Mouse (Mus musculus): ENCODE measurements around the gene Stxbp5l. TPM values are rescaled to one million over a fixed set of nuclear protein-coding genes. Genes with fewer than 3 reads are reported as not detected.

Stxbp5l gene
- polyA plus RNA-seq (2015; fragmentation: Nextera tagmentation; extraction: Ambion mirVana): 4.5 and 4.7 TPM in 2 replicates

GRCm38 (mm10) chr16:37384821-37385344 is at the start of gene Stxbp5l:
Gene Stxbp5l, minus strand, starts transcription at chr16:37384962.
- peak; percentile 94 for ATAC-seq
- Histone ChIP-seq H3K27ac (no peak within 1 kb of the TSS), H3K9ac (peak within 1 kb of the TSS; percentile 78), H3K4me2 (peak within 1 kb of the TSS; percentile 93), H3K27me3 (peaks cover 6% of the 10 kb centered on the region; the same call in 1 of the 2 replicates), H3K4me3 (peak within 1 kb of the TSS; percentile 70), H3K4me1 (no peaks in the 10 kb centered on the region; the same call in 1 of the 2 replicates), H3K9me3 (replicated peaks) (no peaks in the 10 kb centered on the region), H3K36me3 (ENCODE audit: poor library complexity, severe bottlenecking) (no peaks in the 10 kb centered on the region)
- WGBS: 0% methylated on average over 24 of the region's 33 CpGs

DNA sequence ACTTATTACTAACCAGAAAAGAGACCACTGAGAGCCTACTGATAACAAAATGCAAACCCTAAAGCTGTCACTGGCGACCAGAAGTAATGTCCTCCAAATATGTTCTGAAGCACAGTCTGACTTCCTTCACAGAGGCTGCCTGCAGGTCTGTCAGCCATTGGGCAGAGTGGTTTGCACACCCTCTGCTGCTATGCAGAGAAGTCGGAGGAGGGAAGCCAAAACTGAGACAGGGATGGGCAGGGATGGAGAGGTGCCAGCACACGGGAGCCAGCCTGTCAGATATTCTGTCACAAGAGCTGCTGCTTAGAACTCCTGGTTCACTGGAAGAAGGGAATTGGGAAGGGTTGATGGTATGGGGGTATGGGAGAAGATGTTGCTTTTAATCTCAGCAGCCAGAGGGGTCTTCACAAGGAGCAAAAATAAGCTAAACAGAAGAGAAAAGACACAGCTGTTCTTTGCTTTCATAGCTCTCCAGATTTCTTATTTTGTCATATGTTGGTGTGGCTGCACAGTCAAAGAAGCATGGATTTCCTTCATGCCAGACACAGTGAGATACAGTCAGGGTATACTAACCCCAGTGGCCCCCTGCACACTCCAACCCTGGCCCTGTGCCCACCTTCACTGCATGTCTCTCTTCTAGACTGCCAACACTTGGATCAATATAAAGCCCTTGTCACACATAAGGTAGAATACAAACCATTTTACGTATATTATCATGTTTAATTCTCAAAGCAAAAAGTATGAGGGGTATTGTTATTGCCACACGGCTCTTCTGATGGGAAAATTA is 48.8 kb upstream of the Stxbp5l start:
- no peaks in the 10 kb centered on the region for H3K27me3 ChIP-seq
- no peak overlapping the region for H3K4me2 ChIP-seq
- no peaks in the 10 kb centered on the region for H3K36me3 ChIP-seq (ENCODE audit: poor library complexity, severe bottlenecking)
- H3K4me3 ChIP-seq: no peak overlapping the region
- no peaks in the 10 kb centered on the region for H3K4me1 ChIP-seq
- no peak for ATAC-seq
- H3K9me3 ChIP-seq (replicated peaks): no peaks in the 10 kb centered on the region
- 63% methylated on average over 5 of the region's 5 CpGs for whole genome bisulfite sequencing
- H3K9ac ChIP-seq: no peak overlapping the region
- H3K27ac ChIP-seq: no peak overlapping the region

GRCm38 (mm10) chr16:37425434-37425833 is 40.7 kb upstream of the Stxbp5l start:
- ATAC-seq: no peak
- H3K9me3 ChIP-seq (replicated peaks): no peaks in the 10 kb centered on the region
- H3K4me1 ChIP-seq: no peaks in the 10 kb centered on the region
- no peak overlapping the region for H3K4me3 ChIP-seq
- H3K27me3 ChIP-seq: no peaks in the 10 kb centered on the region
- H3K36me3 ChIP-seq (ENCODE audit: poor library complexity, severe bottlenecking): no peaks in the 10 kb centered on the region
- H3K9ac ChIP-seq: no peak overlapping the region
- 100% methylated on average over 1 of the region's 1 CpGs for WGBS
- H3K4me2 ChIP-seq: no peak overlapping the region
- H3K27ac ChIP-seq: no peak overlapping the region

DNA sequence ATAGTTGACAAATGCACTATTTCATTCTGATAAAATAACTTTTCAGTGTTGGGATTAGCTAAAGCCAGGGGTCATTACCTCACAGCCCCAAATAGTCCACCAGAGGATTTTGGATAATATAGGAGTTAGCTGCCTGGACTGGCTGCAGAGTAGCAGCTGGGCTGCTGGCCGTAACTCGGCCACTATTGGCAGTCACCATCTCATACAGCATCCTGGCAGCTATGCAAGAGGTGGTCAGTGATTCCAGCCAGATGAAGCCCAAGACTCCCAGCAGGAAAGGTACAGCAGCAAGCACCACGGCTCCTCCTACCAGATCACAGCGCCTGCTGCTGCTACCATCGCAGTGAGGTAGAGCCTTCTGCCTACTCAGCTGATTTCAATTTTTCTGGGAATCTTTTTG is 38.1 kb upstream of the Stxbp5l start:
- no peaks in the 10 kb centered on the region for H3K36me3 ChIP-seq (ENCODE audit: poor library complexity, severe bottlenecking)
- WGBS: 88% methylated on average over 5 of the region's 5 CpGs
- no peaks in the 10 kb centered on the region for H3K9me3 ChIP-seq (replicated peaks)
- no peaks in the 10 kb centered on the region for H3K27me3 ChIP-seq
- no peak overlapping the region for H3K4me3 ChIP-seq
- no peak overlapping the region for H3K4me2 ChIP-seq
- H3K9ac ChIP-seq: no peak overlapping the region
- no peak for ATAC-seq
- H3K27ac ChIP-seq: no peak overlapping the region
- H3K4me1 ChIP-seq: no peaks in the 10 kb centered on the region

DNA sequence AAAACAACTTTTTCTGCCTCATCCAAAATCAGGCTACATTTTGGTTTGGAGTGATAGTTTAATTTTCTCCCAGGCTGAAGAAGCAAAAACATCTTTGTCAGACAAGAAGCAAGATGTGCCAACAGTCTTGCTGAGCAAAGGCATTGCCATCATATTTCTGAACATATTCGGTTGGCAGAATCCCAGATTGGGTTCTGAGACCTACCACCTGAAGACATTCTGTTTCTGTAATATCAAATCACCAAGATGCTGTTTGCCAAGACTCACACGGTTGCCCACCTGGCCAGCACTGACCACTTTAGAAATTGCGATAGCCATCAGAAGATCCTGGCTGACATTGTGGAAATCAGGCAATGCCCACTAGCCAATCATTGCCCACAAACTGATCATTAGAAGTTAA is 37.1 kb upstream of the Stxbp5l start:
- no peaks in the 10 kb centered on the region for H3K9me3 ChIP-seq (replicated peaks)
- no peak overlapping the region for H3K4me3 ChIP-seq
- H3K27me3 ChIP-seq: no peaks in the 10 kb centered on the region
- WGBS: 90% methylated on average over 3 of the region's 3 CpGs
- H3K4me1 ChIP-seq: no peaks in the 10 kb centered on the region
- ATAC-seq: no peak
- H3K36me3 ChIP-seq (ENCODE audit: poor library complexity, severe bottlenecking): no peaks in the 10 kb centered on the region
- no peak overlapping the region for H3K4me2 ChIP-seq
- no peak overlapping the region for H3K27ac ChIP-seq
- H3K9ac ChIP-seq: no peak overlapping the region

- no peaks in the 10 kb centered on the region for H3K9me3 ChIP-seq (replicated peaks)
- WGBS: 90% methylated on average over 2 of the region's 2 CpGs
- H3K4me1 ChIP-seq: no peaks in the 10 kb centered on the region
- H3K36me3 ChIP-seq (ENCODE audit: poor library complexity, severe bottlenecking): no peaks in the 10 kb centered on the region
- no peaks in the 10 kb centered on the region for H3K27me3 ChIP-seq
- H3K9ac ChIP-seq: no peak overlapping the region
- no peak overlapping the region for H3K27ac ChIP-seq
- no peak overlapping the region for H3K4me2 ChIP-seq
- ATAC-seq: no peak
- H3K4me3 ChIP-seq: no peak overlapping the region
These were observed 35.8 kb upstream of the Stxbp5l start for GRCm38 (mm10) chr16:37420512-37420911.

DNA sequence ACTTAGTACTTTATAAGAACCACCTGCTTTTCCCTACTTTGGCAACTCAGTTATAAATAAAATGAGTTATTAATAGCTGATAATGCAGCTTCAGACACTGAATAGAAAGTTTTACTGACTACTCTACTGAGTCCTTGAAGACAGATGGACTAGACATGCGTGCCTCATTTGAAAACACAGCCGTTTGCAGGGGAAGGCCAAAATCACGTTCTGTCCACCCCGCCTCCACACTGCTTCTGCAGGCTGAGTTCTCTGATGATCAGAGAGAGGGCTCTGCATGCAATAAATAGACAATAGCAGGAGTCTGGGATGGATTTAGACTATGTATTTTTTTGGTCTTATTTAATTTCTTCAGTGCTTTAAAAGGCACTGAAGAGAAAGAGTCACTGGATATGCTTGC is 20.8 kb upstream of the Stxbp5l start:
- Histone ChIP-seq H3K4me1 (no peaks in the 10 kb centered on the region), H3K4me2 (no peak overlapping the region), H3K36me3 (ENCODE audit: poor library complexity, severe bottlenecking) (no peaks in the 10 kb centered on the region), H3K27ac (no peak overlapping the region), H3K9ac (no peak overlapping the region), H3K27me3 (no peaks in the 10 kb centered on the region), H3K9me3 (replicated peaks) (no peaks in the 10 kb centered on the region), H3K4me3 (no peak overlapping the region)
- no peak for ATAC-seq
- 76% methylated on average over 4 of the region's 4 CpGs for WGBS

DNA sequence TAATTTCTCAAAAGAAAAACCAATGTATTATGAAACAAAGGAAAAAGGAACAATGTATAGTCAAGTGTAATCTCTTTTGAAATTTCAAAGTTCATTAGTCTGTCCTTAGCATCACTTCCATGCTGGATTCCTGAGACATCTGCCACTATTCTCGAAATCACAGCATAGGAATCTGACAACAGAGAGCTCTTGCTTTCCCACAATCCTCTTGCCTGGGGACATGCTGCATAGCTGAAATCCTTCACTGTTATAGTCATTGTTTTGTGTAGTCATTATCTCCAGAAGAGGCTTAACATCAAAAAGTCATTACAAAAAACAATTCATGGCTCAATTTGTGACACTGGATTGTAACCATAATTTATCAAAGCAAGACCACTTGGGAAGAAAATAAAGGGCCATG is 20.2 kb upstream of the Stxbp5l start:
- no peak overlapping the region for H3K4me3 ChIP-seq
- WGBS: 54% methylated on average over 1 of the region's 1 CpGs
- H3K4me2 ChIP-seq: no peak overlapping the region
- H3K4me1 ChIP-seq: no peaks in the 10 kb centered on the region
- no peak overlapping the region for H3K9ac ChIP-seq
- H3K9me3 ChIP-seq (replicated peaks): no peaks in the 10 kb centered on the region
- H3K27me3 ChIP-seq: no peaks in the 10 kb centered on the region
- no peaks in the 10 kb centered on the region for H3K36me3 ChIP-seq (ENCODE audit: poor library complexity, severe bottlenecking)
- ATAC-seq: no peak
- H3K27ac ChIP-seq: no peak overlapping the region

DNA sequence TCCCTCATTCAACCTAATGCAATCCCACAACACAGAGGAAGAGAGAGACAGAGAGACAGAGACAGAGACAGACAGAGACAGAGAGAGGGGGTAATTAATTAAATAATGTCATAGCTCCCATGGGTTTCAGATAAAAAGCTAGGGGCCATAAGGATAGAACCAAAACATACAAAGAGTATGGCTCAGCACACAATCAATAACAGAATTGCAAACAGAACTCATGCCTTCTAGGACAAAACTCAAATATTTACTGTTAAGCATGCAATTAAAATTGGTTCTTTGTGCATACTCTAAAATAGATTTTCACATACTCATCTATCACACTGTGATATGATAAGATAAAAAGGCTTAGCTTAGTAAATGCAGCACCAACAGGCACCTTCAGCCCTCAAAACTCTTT is 5.2 kb upstream of the Stxbp5l start:
- Histone ChIP-seq H3K4me1 (no peaks in the 10 kb centered on the region), H3K9me3 (replicated peaks) (no peaks in the 10 kb centered on the region), H3K36me3 (ENCODE audit: poor library complexity, severe bottlenecking) (no peaks in the 10 kb centered on the region), H3K4me2 (no peak overlapping the region), H3K9ac (no peak overlapping the region), H3K4me3 (no peak overlapping the region), H3K27me3 (no peaks in the 10 kb centered on the region), H3K27ac (no peak overlapping the region)
- ATAC-seq: no peak

DNA sequence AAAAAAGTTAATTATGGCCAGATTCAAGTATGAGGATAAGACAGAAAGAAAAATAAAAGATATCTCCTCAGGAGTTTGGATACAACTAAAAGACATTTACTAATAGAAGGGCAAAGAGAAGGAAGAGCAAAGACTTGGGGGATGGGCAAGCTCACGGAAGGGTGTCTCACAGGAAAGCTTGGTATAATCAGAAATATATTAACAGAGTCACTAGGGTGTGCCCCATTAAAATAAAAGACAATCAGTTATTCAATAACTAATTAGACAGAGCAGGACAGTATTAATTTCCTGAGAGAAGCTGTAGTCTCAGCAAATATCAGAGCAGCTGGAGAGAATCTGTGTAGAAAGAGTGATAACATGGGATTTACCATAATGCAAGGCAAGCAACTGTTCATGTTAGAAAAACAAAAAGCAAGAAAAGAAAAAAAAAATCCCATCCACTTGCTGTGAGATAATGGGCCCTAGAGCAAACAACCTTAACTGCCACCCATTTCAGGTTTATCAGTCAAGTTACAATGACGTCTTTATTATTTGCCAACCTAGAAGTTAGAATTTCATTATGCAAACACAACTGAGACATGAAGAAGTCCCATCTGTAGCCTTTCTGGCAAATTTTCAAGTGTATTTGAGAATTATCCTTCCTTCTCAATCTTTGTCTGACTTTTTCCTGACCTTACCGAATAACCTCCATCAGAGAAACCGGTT is 4.6 kb upstream of the Stxbp5l start:
- WGBS: 84% methylated on average over 4 of the region's 4 CpGs
- Histone ChIP-seq H3K27ac (no peak overlapping the region), H3K9me3 (replicated peaks) (no peaks in the 10 kb centered on the region), H3K4me3 (no peak overlapping the region), H3K4me1 (no peaks in the 10 kb centered on the region), H3K9ac (no peak overlapping the region), H3K36me3 (ENCODE audit: poor library complexity, severe bottlenecking) (no peaks in the 10 kb centered on the region), H3K4me2 (no peak overlapping the region), H3K27me3 (no peaks in the 10 kb centered on the region)
- ATAC-seq: no peak

GRCm38 (mm10) chr16:37384369-37384768 is 393 bp downstream of the Stxbp5l start:
- no peak overlapping the region for H3K27ac ChIP-seq
- WGBS: 0% methylated on average over 24 of the region's 30 CpGs
- H3K36me3 ChIP-seq (ENCODE audit: poor library complexity, severe bottlenecking): no peaks in the 10 kb centered on the region

GRCm38 (mm10) chr16:37383426-37383825 is 1.3 kb downstream of the Stxbp5l start:
- Histone ChIP-seq H3K4me3 (peak overlapping the region; percentile 70), H3K36me3 (ENCODE audit: poor library complexity, severe bottlenecking) (no peaks in the 10 kb centered on the region), H3K4me1 (no peaks in the 10 kb centered on the region; the same call in 1 of the 2 replicates), H3K27ac (no peak overlapping the region), H3K9me3 (replicated peaks) (no peaks in the 10 kb centered on the region), H3K9ac (no peak overlapping the region), H3K4me2 (peak overlapping the region; percentile 93), H3K27me3 (peaks cover 6% of the 10 kb centered on the region; the same call in 1 of the 2 replicates)
- no peak for ATAC-seq
- 55% methylated on average over 4 of the region's 4 CpGs for whole genome bisulfite sequencing

More at GRCm38 (mm10) chr16:37384369-37384768, 393 bp downstream of the Stxbp5l start:
- H3K4me1 ChIP-seq: no peaks in the 10 kb centered on the region; the same call in 1 of the 2 replicates
- H3K9ac ChIP-seq: peak overlapping the region; percentile 78
- no peaks in the 10 kb centered on the region for H3K9me3 ChIP-seq (replicated peaks)
- H3K4me3 ChIP-seq: peak overlapping the region; percentile 70
- peak overlapping the region; percentile 93 for H3K4me2 ChIP-seq
- peak; percentile 89 for ATAC-seq
- peaks cover 6% of the 10 kb centered on the region; the same call in 1 of the 2 replicates for H3K27me3 ChIP-seq

Measured in forebrain, embryonic 13.5 days (tissue).